Comparison of ENCODE assay signal across 13 mouse cellular contexts in the genomic region with DNA sequence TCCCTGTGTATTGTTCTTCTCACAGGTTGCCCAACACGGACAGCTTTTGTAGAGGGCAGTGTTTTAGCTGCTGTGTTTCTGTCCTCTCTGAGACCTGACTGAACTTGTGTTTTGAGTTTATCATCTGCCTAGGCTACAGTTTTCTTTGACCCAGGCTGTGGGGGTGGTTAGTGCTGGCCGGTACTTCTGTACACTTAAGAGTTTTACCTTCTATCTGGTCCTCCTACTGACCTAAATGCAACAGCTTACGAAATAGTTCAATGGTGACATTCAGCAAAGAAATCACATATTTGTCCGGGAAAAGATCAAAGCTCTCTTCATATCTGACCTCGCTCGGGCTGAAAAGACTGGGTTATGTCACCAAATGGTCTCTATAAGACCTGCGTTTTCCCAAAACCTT. TPM values are rescaled to one million over a fixed set of nuclear protein-coding genes. Genes with fewer than 3 reads are reported as not detected.
"Had no signal": no experiment of that assay in that cellular context is flagged by ENCODE, and none has a peak within 500 bp of the region (broad histone marks: within the 10 kb centered on the region; RNA-seq: fewer than 3 reads in every experiment).

No protein-coding gene starts in this region.

- H3K27me3 ChIP-seq: limb, embryonic 12.5 days; midbrain, embryonic 13.5 days; stomach, embryonic 15.5 days had no signal

- H3K4me2 ChIP-seq: limb, embryonic 12.5 days; midbrain, embryonic 13.5 days; stomach, embryonic 15.5 days had no signal

- H3K4me1 ChIP-seq: midbrain, embryonic 13.5 days; stomach, embryonic 15.5 days had no signal

- H3K9ac ChIP-seq: limb, embryonic 12.5 days; midbrain, embryonic 13.5 days; stomach, embryonic 15.5 days had no signal

- DNase-seq: kidney, adult 8-10 months; kidney, postnatal 25 days; layer of hippocampus, adult 9-11 months; layer of hippocampus, postnatal 36 days; lung, adult 18-20 months; right cerebral cortex, postnatal 14 days; thymus, adult 2 months; thymus, postnatal 25 days had no signal

- H3K27ac ChIP-seq: limb, embryonic 12.5 days; midbrain, embryonic 13.5 days; stomach, embryonic 15.5 days had no signal

- ATAC-seq: intestine, postnatal 0 days; midbrain, embryonic 13.5 days had no signal

- H3K36me3 ChIP-seq: limb, embryonic 12.5 days; midbrain, embryonic 13.5 days; stomach, embryonic 15.5 days had no signal

- H3K9me3 ChIP-seq: stomach, embryonic 15.5 days had no signal

- H3K4me3 ChIP-seq: limb, embryonic 12.5 days; midbrain, embryonic 13.5 days; stomach, embryonic 15.5 days had no signal

RNA-seq across cellular contexts. Expression of a gene that starts 39.8 kb away (rescaled TPM):
- total RNA-seq: megakaryocyte-erythroid progenitor cell, adult 5-6 weeks had no signal
